Mouse (Mus musculus): ENCODE measurements around the gene Ypel4. TPM values are rescaled to one million over a fixed set of nuclear protein-coding genes. Genes with fewer than 3 reads are reported as not detected.
"Not testable (repeated sequence)": the region's sequence is repeated elsewhere in the genome, so short reads cannot be mapped to it uniquely, and the experiment has no call there.

The Ypel4 gene
- polyA plus RNA-seq, 1 experiment = 42.6 TPM

DNA sequence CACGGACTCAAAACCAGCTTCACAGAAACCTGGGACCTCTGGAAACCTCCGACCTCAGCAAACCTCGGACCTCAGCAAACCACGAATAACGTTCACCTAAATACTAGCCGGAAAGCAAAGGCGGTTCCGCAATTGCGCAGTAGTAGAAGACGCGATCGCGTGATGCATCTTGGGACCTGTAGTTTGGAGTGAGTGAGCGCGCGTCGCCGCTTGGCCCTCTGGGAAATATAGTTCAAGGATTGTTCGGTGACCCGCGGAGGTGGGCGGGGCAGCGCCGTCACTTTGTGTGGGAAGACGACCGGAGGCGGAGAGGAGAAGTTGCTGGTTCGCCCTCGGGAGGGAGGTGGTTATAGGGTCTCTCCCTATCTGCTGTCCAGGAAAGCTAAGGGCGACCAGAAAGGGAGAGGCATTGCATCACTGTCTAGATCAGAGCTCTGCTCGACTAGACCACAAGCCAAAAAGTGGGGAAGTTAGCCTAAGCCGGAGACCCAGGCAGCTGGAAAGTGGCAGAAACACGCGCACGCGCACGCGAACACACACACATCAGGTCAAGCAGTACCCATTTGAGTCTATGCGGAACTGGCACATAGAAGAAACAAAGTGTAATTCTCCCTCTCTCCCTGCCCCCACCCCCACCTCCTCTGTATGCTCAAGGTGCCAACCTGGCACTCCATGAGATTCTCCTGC lies 6.5 kb upstream of the Ypel4 start, which contains the start of gene Clp1:
Clp1 (minus strand) TSS at position 179 of the 687 bp plus-strand sequence.
- H3K4me3 ChIP-seq (ENCODE audit: extremely low read depth, insufficient read depth, insufficient read length) = peak within 1 kb of the TSS; percentile 80
- no peaks in the 10 kb centered on the region for H3K27me3 ChIP-seq (ENCODE audit: control insufficient read depth, insufficient read depth, low read length)
- WGBS = under 1% methylated on average over 39 of the region's 39 CpGs
- H3K4me1 ChIP-seq (ENCODE audit: control insufficient read depth, insufficient read depth, insufficient read length) = peaks cover 7% of the 10 kb centered on the region
- peaks cover 14% of the 10 kb centered on the region for H3K36me3 ChIP-seq (ENCODE audit: control insufficient read depth, insufficient read depth, low read length)
- H3K27ac ChIP-seq (ENCODE audit: insufficient read depth, low read length) = peak within 1 kb of the TSS; percentile 96
- peak; percentile 67 for TF ChIP-seq POLR2A (IDR thresholded peaks at IDR 0.05; ENCODE audit: low read depth, low read length)
- TF ChIP-seq CTCF (IDR thresholded peaks at IDR 0.05; ENCODE audit: extremely low read depth, insufficient read depth, insufficient read length, insufficient replicate concordance) = no peak
- peak; percentile 94 to 96 for DNase-seq (ENCODE audit: low read depth in 1 of 2, low spot score in 2 of 2)

DNA sequence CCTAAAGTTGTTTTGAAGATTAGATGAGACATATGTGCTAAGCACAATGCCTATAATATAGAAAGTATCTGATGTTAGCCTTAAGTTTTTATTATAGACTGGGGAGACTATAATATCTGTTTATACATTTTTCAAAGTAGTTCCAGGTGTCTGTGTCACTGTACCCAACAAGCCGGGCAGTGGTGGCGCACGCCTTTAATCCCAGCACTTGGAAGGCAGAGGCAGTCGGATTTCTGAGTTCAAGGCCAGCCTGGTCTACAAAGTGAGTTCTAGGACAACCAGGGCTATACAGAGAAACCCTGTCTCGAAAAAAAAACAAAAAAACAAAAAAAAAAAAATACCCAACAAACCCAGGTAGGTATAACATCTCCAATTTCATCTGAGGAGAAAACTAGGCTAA lies 5.7 kb upstream of the Ypel4 start:
- not testable (repeated sequence) for H3K4me1 ChIP-seq (ENCODE audit: control insufficient read depth, insufficient read depth, insufficient read length); DNase-seq (ENCODE audit: low read depth in 1 of 2, low spot score in 2 of 2); H3K4me3 ChIP-seq (ENCODE audit: extremely low read depth, insufficient read depth, insufficient read length); H3K27ac ChIP-seq (ENCODE audit: insufficient read depth, low read length); H3K27me3 ChIP-seq (ENCODE audit: control insufficient read depth, insufficient read depth, low read length)
- H3K36me3 ChIP-seq (ENCODE audit: control insufficient read depth, insufficient read depth, low read length) = peaks cover 13% of the 10 kb centered on the region
- 90% methylated on average over 5 of the region's 5 CpGs for WGBS

DNA sequence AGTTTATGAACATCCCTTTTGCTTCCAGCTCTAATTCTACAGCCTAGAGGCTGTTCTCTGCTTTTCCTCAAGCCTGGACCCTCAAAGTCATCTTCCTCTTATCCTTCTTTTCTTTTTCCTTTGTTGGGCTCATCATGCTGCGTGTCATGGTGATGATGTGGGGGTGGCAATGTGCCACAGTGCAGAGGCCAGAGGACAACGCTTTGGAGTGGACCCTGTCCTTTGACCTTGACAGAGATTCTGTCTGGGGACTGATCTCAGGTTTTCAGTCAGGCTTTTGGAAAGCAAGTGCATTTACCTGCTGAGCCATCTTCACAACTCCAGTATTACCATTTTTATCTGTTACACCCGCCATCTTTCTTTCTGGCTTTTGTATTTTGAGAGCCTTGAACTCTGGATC lies 2.7 kb upstream of the Ypel4 start:
- no peak for DNase-seq (ENCODE audit: low read depth in 1 of 2, low spot score in 2 of 2)
- 94% methylated on average over 3 of the region's 3 CpGs for WGBS
- no peak overlapping the region for H3K4me3 ChIP-seq (ENCODE audit: extremely low read depth, insufficient read depth, insufficient read length)
- peaks cover 5% of the 10 kb centered on the region; the same call in 1 of the 2 replicates for H3K27me3 ChIP-seq (ENCODE audit: control insufficient read depth, insufficient read depth, low read length)
- no peaks in the 10 kb centered on the region; the same call in 1 of the 2 replicates for H3K4me1 ChIP-seq (ENCODE audit: control insufficient read depth, insufficient read depth, insufficient read length)
- no peak overlapping the region for H3K27ac ChIP-seq (ENCODE audit: insufficient read depth, low read length)
- no peaks in the 10 kb centered on the region for H3K36me3 ChIP-seq (ENCODE audit: control insufficient read depth, insufficient read depth, low read length)
- TF ChIP-seq CTCF (IDR thresholded peaks at IDR 0.05; ENCODE audit: extremely low read depth, insufficient read depth, insufficient read length, insufficient replicate concordance) (no peak), POLR2A (IDR thresholded peaks at IDR 0.05; ENCODE audit: low read depth, low read length) (no peak)

DNA sequence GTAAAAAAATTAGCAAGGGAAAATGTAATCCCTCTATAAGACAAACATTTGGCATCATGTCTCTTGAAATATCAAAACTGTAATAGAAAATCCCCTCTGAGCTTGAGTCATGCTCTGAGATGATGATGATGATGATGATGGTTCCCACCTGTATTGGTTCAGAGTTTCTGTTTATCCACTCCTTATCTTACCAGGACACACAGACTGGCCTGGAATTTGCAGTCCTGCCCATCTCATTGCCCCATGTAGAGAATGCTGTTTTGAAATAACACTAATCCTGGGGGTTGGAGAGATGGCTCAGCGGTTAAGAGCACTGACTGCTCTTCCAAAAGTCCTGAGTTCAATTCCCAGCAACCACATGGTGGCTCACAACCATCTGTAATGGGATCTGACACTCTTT lies 1.5 kb upstream of the Ypel4 start:
- TF ChIP-seq CTCF (IDR thresholded peaks at IDR 0.05; ENCODE audit: extremely low read depth, insufficient read depth, insufficient read length, insufficient replicate concordance) (no peak), POLR2A (IDR thresholded peaks at IDR 0.05; ENCODE audit: low read depth, low read length) (no peak)
- Histone ChIP-seq H3K4me1 (ENCODE audit: control insufficient read depth, insufficient read depth, insufficient read length) (no peaks in the 10 kb centered on the region; the same call in 1 of the 2 replicates), H3K36me3 (ENCODE audit: control insufficient read depth, insufficient read depth, low read length) (no peaks in the 10 kb centered on the region), H3K4me3 (ENCODE audit: extremely low read depth, insufficient read depth, insufficient read length) (no peak overlapping the region), H3K27ac (ENCODE audit: insufficient read depth, low read length) (no peak overlapping the region), H3K27me3 (ENCODE audit: control insufficient read depth, insufficient read depth, low read length) (peaks cover 6% of the 10 kb centered on the region; the same call in 1 of the 2 replicates)
- 86% methylated on average over 1 of the region's 1 CpGs for WGBS
- no peak for DNase-seq (ENCODE audit: low read depth in 1 of 2, low spot score in 2 of 2)

DNA sequence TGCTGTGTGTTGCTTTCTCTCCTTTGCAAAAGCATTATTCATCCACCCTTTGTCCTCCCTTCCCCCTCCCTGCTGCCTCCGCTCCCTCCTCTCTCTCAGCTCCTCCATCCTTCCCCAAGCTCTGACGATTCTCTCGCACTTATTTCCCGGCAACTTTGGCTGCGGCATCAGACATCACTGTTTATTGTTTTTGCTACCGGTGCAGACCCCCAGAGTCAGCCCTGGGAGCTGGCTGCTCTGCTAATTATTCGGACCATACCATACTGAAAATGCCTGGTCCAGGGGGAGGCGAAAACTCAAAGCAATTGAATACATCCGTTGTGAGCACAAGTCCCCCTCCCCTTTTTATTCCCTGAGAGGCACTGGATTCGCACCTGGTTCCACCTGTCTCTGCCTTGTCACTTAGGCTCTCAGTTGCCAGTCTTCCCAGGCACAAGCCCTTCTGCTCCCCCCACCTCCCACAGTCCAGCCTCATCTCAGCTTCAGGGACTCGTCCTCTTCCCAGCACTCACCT lies 550 bp downstream of the Ypel4 start:
- WGBS = 7% methylated on average over 11 of the region's 11 CpGs
- TF ChIP-seq CTCF (IDR thresholded peaks at IDR 0.05; ENCODE audit: extremely low read depth, insufficient read depth, insufficient read length, insufficient replicate concordance) (no peak), POLR2A (IDR thresholded peaks at IDR 0.05; ENCODE audit: low read depth, low read length) (no peak)
- DNase-seq (ENCODE audit: low read depth in 1 of 2, low spot score in 2 of 2) = no peak
- no peak overlapping the region; the same call in 1 of the 2 replicates for H3K4me3 ChIP-seq (ENCODE audit: extremely low read depth, insufficient read depth, insufficient read length)
- no peak overlapping the region; the same call in 1 of the 2 replicates for H3K27ac ChIP-seq (ENCODE audit: insufficient read depth, low read length)
- H3K27me3 ChIP-seq (ENCODE audit: control insufficient read depth, insufficient read depth, low read length) = peaks cover 8% of the 10 kb centered on the region; the same call in 1 of the 2 replicates
- H3K4me1 ChIP-seq (ENCODE audit: control insufficient read depth, insufficient read depth, insufficient read length) = no peaks in the 10 kb centered on the region; the same call in 1 of the 2 replicates
- no peaks in the 10 kb centered on the region for H3K36me3 ChIP-seq (ENCODE audit: control insufficient read depth, insufficient read depth, low read length)

DNA sequence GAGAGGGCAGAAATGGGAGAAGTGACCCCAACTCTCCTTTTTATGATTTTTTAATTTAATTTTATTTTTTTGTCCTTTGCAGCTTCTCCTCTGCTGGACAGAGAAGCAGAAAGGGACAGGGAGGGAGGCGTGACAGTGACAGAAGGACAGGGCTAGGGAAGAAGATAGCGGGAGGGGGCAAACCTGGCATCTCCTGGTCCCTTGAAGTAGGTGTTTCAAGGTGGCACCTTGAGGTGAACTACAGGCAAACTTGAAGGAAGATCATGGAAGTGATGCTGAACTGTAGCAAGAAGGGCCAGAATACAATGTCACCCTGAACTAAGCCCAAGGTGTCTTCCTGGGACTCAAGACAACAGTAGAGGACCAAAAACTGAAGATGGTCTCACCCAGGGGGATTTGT lies 1.1 kb downstream of the Ypel4 start:
- Histone ChIP-seq H3K27ac (ENCODE audit: insufficient read depth, low read length) (peak overlapping the region; percentile 38; the same call in 1 of the 2 replicates), H3K36me3 (ENCODE audit: control insufficient read depth, insufficient read depth, low read length) (no peaks in the 10 kb centered on the region), H3K27me3 (ENCODE audit: control insufficient read depth, insufficient read depth, low read length) (peaks cover 8% of the 10 kb centered on the region; the same call in 1 of the 2 replicates), H3K4me3 (ENCODE audit: extremely low read depth, insufficient read depth, insufficient read length) (0 out of 2 replicates have a peak overlapping the region, but pooled peaks have one; percentile 23), H3K4me1 (ENCODE audit: control insufficient read depth, insufficient read depth, insufficient read length) (no peaks in the 10 kb centered on the region; the same call in 1 of the 2 replicates)
- TF ChIP-seq POLR2A (IDR thresholded peaks at IDR 0.05; ENCODE audit: low read depth, low read length) = no peak
- no peak for TF ChIP-seq CTCF (IDR thresholded peaks at IDR 0.05; ENCODE audit: extremely low read depth, insufficient read depth, insufficient read length, insufficient replicate concordance)
- DNase-seq (ENCODE audit: low read depth in 1 of 2, low spot score in 2 of 2) = no peak
- WGBS = 28% methylated on average over 2 of the region's 2 CpGs

All from spleen, adult 2 months (tissue).